Mouse (Mus musculus) intestine, embryonic 15.5 days (tissue): ENCODE data around the gene Serpinb12. TPM values are rescaled to one million over a fixed set of nuclear protein-coding genes. Genes with fewer than 3 reads are reported as not detected.
"Not testable (repeated sequence)": the region's sequence is repeated elsewhere in the genome, so short reads cannot be mapped to it uniquely, and the experiment has no call there.

Experiments used
- ATAC-seq: fragments of 200-750 bp; cut with Nextera tagmentation; 2 replicates; pipeline ENCODE4 v1.8.0; 2017; ENCODE audit warnings: moderate TSS enrichment, moderate library complexity
- H3K27ac ChIP-seq: fragments of 300-500 bp; sonication (generic); 2 replicates; pipeline ENCODE4 v1.5.1; 2015; ENCODE audit warnings: mild to moderate bottlenecking, inconsistent platforms
- H3K27me3 ChIP-seq: fragments of 300-500 bp; sonication (generic); replicated peaks from 2 replicates; pipeline ENCODE4 v1.6.1; 2015; ENCODE audit warnings: inconsistent platforms
- H3K36me3 ChIP-seq: fragments of 300-500 bp; sonication (generic); 2 replicates; pipeline ENCODE4 v1.6.1; 2015; ENCODE audit warnings: inconsistent platforms
- H3K4me1 ChIP-seq: fragments of 300-500 bp; sonication (generic); replicated peaks from 2 replicates; pipeline ENCODE4 v1.6.1; 2015; ENCODE audit warnings: inconsistent platforms
- H3K4me2 ChIP-seq: fragments of 300-500 bp; sonication (generic); replicated peaks from 2 replicates; pipeline ENCODE4 v1.6.1; 2015; ENCODE audit warnings: mild to moderate bottlenecking, inconsistent platforms
- H3K4me3 ChIP-seq: fragments of 300-500 bp; sonication (generic); replicated peaks from 2 replicates; pipeline ENCODE4 v1.5.1; 2015; ENCODE audit warnings: inconsistent platforms
- H3K9ac ChIP-seq: fragments of 300-500 bp; sonication (generic); 2 replicates; pipeline ENCODE4 v1.6.1; 2015; ENCODE audit warnings: inconsistent platforms
- H3K9me3 ChIP-seq: fragments of 300-500 bp; sonication (generic); 2 replicates; pipeline ENCODE4 v1.6.1; 2016; ENCODE audit warnings: inconsistent platforms
- WGBS: fragments of 180-500 bp; shearing (Covaris S2); methylation state at CpG from one replicate; pipeline ENCODE4 v1.1.7; 2015; 5-methylcytosine and 5-hydroxymethylcytosine counted together
- polyA plus RNA-seq: library from polyadenylated mRNA; unstranded; fragments of >200 nt; fragmentation: Nextera tagmentation; extraction: Ambion mirVana; gene quantifications from 2 replicates; pipeline ENCODE4 v1.2.1, GENCODE M21; 2015

Serpinb12 gene
- polyA plus RNA-seq: 0.08 TPM in 1 of 2 replicates, not detected in the other

DNA sequence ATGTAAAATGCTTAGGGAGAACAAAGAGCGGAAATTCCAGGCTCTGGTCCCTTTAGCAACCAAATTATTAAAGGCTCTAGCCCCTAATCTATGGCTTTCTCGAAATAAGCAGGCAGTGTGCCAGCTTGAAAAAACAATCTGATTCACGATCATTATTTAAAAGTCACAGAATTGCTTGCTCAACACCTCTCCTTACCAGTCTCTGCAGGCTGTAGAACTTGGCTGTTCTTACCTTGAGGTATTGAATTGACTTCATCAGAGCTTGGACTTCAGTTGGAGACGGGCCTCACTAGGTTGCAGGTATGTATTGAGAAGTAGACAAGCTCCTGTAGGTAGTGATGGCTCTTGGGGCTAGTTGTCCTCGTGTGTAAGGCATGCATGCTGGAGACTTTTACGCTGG, at the start of gene Serpinb12:
Serpinb12 (plus strand) TSS at position 185 of the 400 bp plus-strand sequence.
- ATAC-seq: no peak
- Histone ChIP-seq H3K36me3 (no peaks in the 10 kb centered on the region), H3K27me3 (no peaks in the 10 kb centered on the region), H3K9me3 (no peaks in the 10 kb centered on the region), H3K4me1 (no peaks in the 10 kb centered on the region), H3K9ac (no peak within 1 kb of the TSS), H3K27ac (no peak within 1 kb of the TSS), H3K4me3 (no peak within 1 kb of the TSS), H3K4me2 (no peak within 1 kb of the TSS)
- WGBS: 77% methylated on average over 6 of the region's 6 CpGs

DNA sequence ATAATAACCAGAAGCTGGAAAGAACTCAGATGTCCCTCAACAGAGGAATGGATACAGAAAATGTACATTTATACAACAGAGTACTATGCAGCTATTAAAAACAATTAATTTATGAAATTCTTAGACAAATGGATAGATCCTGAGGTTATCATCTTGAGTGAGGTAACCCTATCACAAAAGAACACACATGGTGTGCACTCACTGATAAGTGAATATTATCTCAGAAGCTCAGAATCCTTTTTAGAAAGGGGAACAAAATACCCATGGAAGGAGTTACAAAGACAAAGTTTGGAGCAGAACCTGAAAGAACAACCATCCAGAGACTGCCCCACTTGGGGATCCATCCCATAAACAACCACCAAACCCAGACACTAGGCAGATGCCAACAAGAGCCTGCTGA, 39.1 kb upstream of the Serpinb12 start:
- not testable (repeated sequence) for H3K4me1 ChIP-seq, H3K36me3 ChIP-seq, ATAC-seq, H3K27me3 ChIP-seq, H3K4me2 ChIP-seq, H3K9me3 ChIP-seq, H3K4me3 ChIP-seq, H3K9ac ChIP-seq, H3K27ac ChIP-seq

DNA sequence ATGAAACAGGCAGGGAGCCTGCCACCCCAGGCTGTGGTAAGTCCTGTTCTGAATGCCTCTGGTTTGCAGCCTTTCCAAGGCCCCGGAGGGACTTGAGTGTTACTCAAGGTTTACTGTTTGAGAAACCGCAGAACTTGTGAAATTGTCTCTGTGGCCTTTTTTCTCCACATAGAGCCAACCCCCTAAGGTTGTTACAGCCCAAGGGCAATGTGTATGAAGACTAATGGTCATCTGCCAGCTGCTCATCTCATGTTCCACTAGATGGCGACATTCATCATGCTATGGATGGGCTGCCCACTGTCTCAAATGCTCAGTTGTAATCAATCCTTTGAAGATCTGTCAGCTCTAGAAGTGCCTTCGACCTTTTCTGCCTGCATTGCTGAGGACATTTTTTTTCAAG, 32.8 kb upstream of the Serpinb12 start:
- 36% methylated on average over 4 of the region's 4 CpGs for WGBS
- no peaks in the 10 kb centered on the region for H3K27me3 ChIP-seq
- H3K9ac ChIP-seq: no peak overlapping the region
- no peak overlapping the region for H3K4me3 ChIP-seq
- H3K36me3 ChIP-seq: no peaks in the 10 kb centered on the region
- no peak overlapping the region for H3K4me2 ChIP-seq
- no peak overlapping the region for H3K27ac ChIP-seq
- no peaks in the 10 kb centered on the region for H3K9me3 ChIP-seq
- H3K4me1 ChIP-seq: no peaks in the 10 kb centered on the region
- no peak for ATAC-seq

- WGBS: 81% methylated on average over 4 of the region's 4 CpGs
These were observed 2.3 kb upstream of the Serpinb12 start for GRCm38 (mm10) chr1:106931954-106932353.

GRCm38 (mm10) chr1:106933658-106934057, 591 bp upstream of the Serpinb12 start:
- Histone ChIP-seq H3K9me3 (no peaks in the 10 kb centered on the region), H3K4me1 (no peaks in the 10 kb centered on the region), H3K27me3 (no peaks in the 10 kb centered on the region), H3K9ac (no peak overlapping the region), H3K4me2 (no peak overlapping the region), H3K4me3 (no peak overlapping the region), H3K36me3 (no peaks in the 10 kb centered on the region), H3K27ac (no peak overlapping the region)
- ATAC-seq: no peak

More at GRCm38 (mm10) chr1:106931954-106932353, 2.3 kb upstream of the Serpinb12 start:
- H3K9me3 ChIP-seq: no peaks in the 10 kb centered on the region
- no peak overlapping the region for H3K4me3 ChIP-seq
- no peaks in the 10 kb centered on the region for H3K36me3 ChIP-seq
- no peaks in the 10 kb centered on the region for H3K27me3 ChIP-seq
- no peak overlapping the region for H3K4me2 ChIP-seq
- H3K4me1 ChIP-seq: no peaks in the 10 kb centered on the region
- ATAC-seq: no peak
- H3K9ac ChIP-seq: no peak overlapping the region
- no peak overlapping the region for H3K27ac ChIP-seq

- no peaks in the 10 kb centered on the region for H3K9me3 ChIP-seq
- H3K9ac ChIP-seq: no peak overlapping the region
- 81% methylated on average over 1 of the region's 1 CpGs for WGBS
- no peaks in the 10 kb centered on the region for H3K27me3 ChIP-seq
- no peaks in the 10 kb centered on the region for H3K36me3 ChIP-seq
- H3K4me3 ChIP-seq: no peak overlapping the region
- no peak overlapping the region for H3K4me2 ChIP-seq
- no peak for ATAC-seq
- H3K27ac ChIP-seq: no peak overlapping the region
- H3K4me1 ChIP-seq: no peaks in the 10 kb centered on the region
These were observed 13.0 kb downstream of the Serpinb12 start for GRCm38 (mm10) chr1:106947217-106947616.

DNA sequence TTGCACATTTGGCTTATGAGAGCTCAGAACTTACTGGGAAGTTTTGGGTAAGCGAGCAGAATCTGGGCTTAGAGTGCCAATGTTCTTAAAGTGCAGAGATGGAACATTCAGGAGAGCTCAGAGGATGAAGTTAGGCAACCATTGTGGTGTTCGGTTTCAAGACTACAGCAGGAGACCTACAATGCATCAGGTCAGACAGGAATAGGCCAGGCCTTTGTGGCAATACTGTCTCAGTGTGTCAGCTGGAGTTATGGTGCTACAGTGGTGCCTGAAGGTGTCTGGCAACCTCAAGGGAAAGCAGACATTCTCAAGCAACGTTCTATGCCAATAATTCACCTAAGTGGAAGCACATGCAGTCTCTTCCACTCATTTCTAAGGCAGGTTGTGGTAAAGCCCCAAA, 25.7 kb downstream of the Serpinb12 start:
- ATAC-seq: no peak
- Histone ChIP-seq H3K4me1 (no peaks in the 10 kb centered on the region), H3K27me3 (no peaks in the 10 kb centered on the region), H3K36me3 (no peaks in the 10 kb centered on the region), H3K9me3 (no peaks in the 10 kb centered on the region), H3K4me3 (no peak overlapping the region), H3K27ac (no peak overlapping the region), H3K4me2 (no peak overlapping the region), H3K9ac (no peak overlapping the region)
- 75% methylated on average over 3 of the region's 3 CpGs for WGBS

GRCm38 (mm10) chr1:106961023-106961422, 26.8 kb downstream of the Serpinb12 start:
- H3K27me3 ChIP-seq: no peaks in the 10 kb centered on the region
- H3K27ac ChIP-seq: no peak overlapping the region
- no peak overlapping the region for H3K4me3 ChIP-seq
- no peaks in the 10 kb centered on the region for H3K9me3 ChIP-seq
- H3K4me1 ChIP-seq: no peaks in the 10 kb centered on the region
- WGBS: 41% methylated on average over 3 of the region's 3 CpGs
- H3K36me3 ChIP-seq: no peaks in the 10 kb centered on the region
- no peak overlapping the region for H3K4me2 ChIP-seq
- H3K9ac ChIP-seq: no peak overlapping the region
- ATAC-seq: no peak

- Histone ChIP-seq H3K4me1 (no peaks in the 10 kb centered on the region), H3K9ac (no peak within 1 kb of the TSS), H3K27me3 (no peaks in the 10 kb centered on the region), H3K36me3 (no peaks in the 10 kb centered on the region), H3K9me3 (no peaks in the 10 kb centered on the region), H3K4me3 (no peak within 1 kb of the TSS), H3K27ac (no peak within 1 kb of the TSS), H3K4me2 (no peak within 1 kb of the TSS)
- no peak for ATAC-seq
These were observed 46.4 kb downstream of the Serpinb12 start, which contains the start of gene Serpinb13 for GRCm38 (mm10) chr1:106980684-106981083. Serpinb13 (plus strand) TSS chr1:106980984.

- WGBS: 83% methylated on average over 1 of the region's 1 CpGs
- Histone ChIP-seq H3K4me3 (no peak overlapping the region), H3K9ac (no peak overlapping the region), H3K27ac (no peak overlapping the region), H3K4me1 (no peaks in the 10 kb centered on the region), H3K4me2 (no peak overlapping the region), H3K36me3 (no peaks in the 10 kb centered on the region), H3K27me3 (no peaks in the 10 kb centered on the region), H3K9me3 (no peaks in the 10 kb centered on the region)
- no peak for ATAC-seq
These were observed 48.8 kb downstream of the Serpinb12 start for GRCm38 (mm10) chr1:106983092-106983491.

- Histone ChIP-seq H3K27ac (no peak overlapping the region), H3K4me1 (no peaks in the 10 kb centered on the region), H3K36me3 (no peaks in the 10 kb centered on the region), H3K4me3 (no peak overlapping the region), H3K9ac (no peak overlapping the region), H3K27me3 (no peaks in the 10 kb centered on the region), H3K4me2 (no peak overlapping the region), H3K9me3 (no peaks in the 10 kb centered on the region)
- WGBS: 68% methylated on average over 2 of the region's 2 CpGs
- ATAC-seq: no peak
These were observed 49.6 kb downstream of the Serpinb12 start for GRCm38 (mm10) chr1:106983865-106984264.

DNA sequence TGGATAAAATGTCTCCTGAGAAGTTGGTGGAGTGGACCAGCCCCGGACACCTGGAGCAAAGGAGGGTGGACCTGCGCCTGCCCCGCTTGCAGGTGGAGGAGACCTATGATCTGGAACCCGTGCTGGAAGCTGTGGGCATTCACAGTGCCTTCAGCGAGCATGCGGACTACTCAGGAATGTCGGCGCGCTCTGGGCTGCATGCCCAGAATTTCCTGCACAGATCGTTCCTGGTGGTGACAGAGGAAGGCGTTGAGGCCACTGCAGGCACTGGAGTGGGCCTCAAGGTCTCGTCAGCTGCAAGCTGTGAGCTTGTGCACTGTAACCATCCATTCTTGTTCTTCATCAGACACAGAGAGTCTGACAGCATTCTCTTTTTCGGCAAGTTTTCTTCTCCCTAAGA, 66.2 kb downstream of the Serpinb12 start:
- Histone ChIP-seq H3K36me3 (no peaks in the 10 kb centered on the region), H3K9me3 (no peaks in the 10 kb centered on the region), H3K4me3 (no peak overlapping the region), H3K27ac (no peak overlapping the region), H3K27me3 (no peaks in the 10 kb centered on the region), H3K9ac (no peak overlapping the region), H3K4me1 (no peaks in the 10 kb centered on the region), H3K4me2 (no peak overlapping the region)
- WGBS: 74% methylated on average over 13 of the region's 13 CpGs
- no peak for ATAC-seq

DNA sequence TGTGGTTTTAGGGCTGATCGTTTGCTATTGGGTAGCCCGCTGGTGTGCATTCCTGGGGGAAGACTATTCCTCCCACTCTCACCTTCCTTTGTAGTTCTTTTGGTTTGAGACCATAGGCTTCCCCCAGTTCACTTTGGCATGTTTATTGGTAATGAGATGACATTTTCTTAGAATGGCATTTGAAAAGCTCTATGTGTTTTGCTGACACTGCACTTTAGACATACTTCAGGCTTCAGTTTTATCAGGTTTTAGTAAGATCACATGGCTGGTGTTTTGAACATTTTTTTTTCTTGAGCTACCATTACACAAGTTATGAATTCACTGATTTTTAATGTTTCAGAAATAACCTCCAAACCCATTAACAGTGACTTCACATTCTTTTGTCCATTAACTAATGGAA, 67.5 kb downstream of the Serpinb12 start:
- WGBS: 77% methylated on average over 2 of the region's 2 CpGs
- no peaks in the 10 kb centered on the region for H3K36me3 ChIP-seq
- no peak overlapping the region for H3K4me2 ChIP-seq
- no peaks in the 10 kb centered on the region for H3K9me3 ChIP-seq
- no peaks in the 10 kb centered on the region for H3K27me3 ChIP-seq
- no peak overlapping the region for H3K4me3 ChIP-seq
- no peak for ATAC-seq
- H3K9ac ChIP-seq: no peak overlapping the region
- H3K27ac ChIP-seq: no peak overlapping the region
- H3K4me1 ChIP-seq: no peaks in the 10 kb centered on the region

DNA sequence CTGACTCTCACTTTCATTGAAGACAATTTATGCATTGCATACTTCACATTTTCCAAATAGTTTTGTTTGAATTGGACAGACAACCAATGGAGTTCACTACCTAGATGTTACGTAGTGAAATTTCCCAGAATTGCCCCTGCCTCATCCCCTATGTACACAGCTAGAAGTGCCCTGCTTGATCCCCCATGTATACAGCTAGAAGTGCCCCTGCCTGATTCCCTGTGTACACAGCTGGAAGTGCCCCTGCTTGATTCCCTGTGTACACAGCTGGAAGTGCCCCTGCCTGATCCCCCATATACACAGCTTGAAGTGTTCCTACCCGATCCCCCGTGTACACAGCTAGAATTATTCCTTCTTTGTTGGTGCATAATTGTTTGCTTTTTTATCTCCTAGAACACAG, 72.1 kb downstream of the Serpinb12 start:
- no peak for ATAC-seq
- H3K27ac ChIP-seq: no peak overlapping the region
- no peak overlapping the region for H3K9ac ChIP-seq
- H3K4me3 ChIP-seq: no peak overlapping the region
- 52% methylated on average over 3 of the region's 3 CpGs for WGBS
- H3K27me3 ChIP-seq: no peaks in the 10 kb centered on the region
- no peaks in the 10 kb centered on the region for H3K36me3 ChIP-seq
- H3K4me1 ChIP-seq: no peaks in the 10 kb centered on the region
- no peaks in the 10 kb centered on the region for H3K9me3 ChIP-seq
- H3K4me2 ChIP-seq: no peak overlapping the region
